Mouse (Mus musculus): ENCODE measurements around the gene Akt2.

The Akt2 gene

GRCm38 (mm10) chr7:27673575-27674131 lies 82.3 kb downstream of the Akt2 start:
- DNase-seq, result no peak

GRCm38 (mm10) chr7:27674195-27674521 lies 82.8 kb downstream of the Akt2 start:
- no peak for DNase-seq

GRCm38 (mm10) chr7:27674522-27675221 lies 83.3 kb downstream of the Akt2 start, which contains the start of gene Map3k10:
TSS of gene Map3k10 (minus strand) at chr7:27674598.
- peak; percentile 92 for DNase-seq

GRCm38 (mm10) chr7:27675222-27675612 lies 83.9 kb downstream of the Akt2 start:
- DNase-seq, result no peak

- no peak for DNase-seq
Measured at GRCm38 (mm10) chr7:27683218-27683617, 91.9 kb downstream of the Akt2 start.

GRCm38 (mm10) chr7:27685220-27685619 lies 93.9 kb downstream of the Akt2 start:
- no peak for DNase-seq

- no peak for DNase-seq
Measured at GRCm38 (mm10) chr7:27685681-27686080, 94.3 kb downstream of the Akt2 start.

- DNase-seq, result no peak
Measured at GRCm38 (mm10) chr7:27687043-27687442, 95.7 kb downstream of the Akt2 start.

- DNase-seq, result no peak
Measured at GRCm38 (mm10) chr7:27687836-27688235, 96.5 kb downstream of the Akt2 start.

- DNase-seq, result no peak
Measured at GRCm38 (mm10) chr7:27688246-27688788, 97.0 kb downstream of the Akt2 start.

- peak; percentile 86 for DNase-seq
Measured at GRCm38 (mm10) chr7:27688815-27689612, 97.7 kb downstream of the Akt2 start, which contains the start of gene Zfp607b. TSS of gene Zfp607b (plus strand) at chr7:27689340.
